Mouse (Mus musculus) CD4-positive, CD25-positive, alpha-beta regulatory T cell, adult 9 weeks (primary cell): ENCODE results near the gene Tbx18. TPM values are rescaled to one million over a fixed set of nuclear protein-coding genes. Genes with fewer than 3 reads are reported as not detected.

Source experiments
- polyA plus RNA-seq: library from polyadenylated mRNA; unstranded; fragments of 100-300 nt; shearing (Covaris generic); gene quantifications from one replicate; pipeline ENCODE4 v1.2.1, GENCODE M21; 2017

The Tbx18 gene
- polyA plus RNA-seq, result not detected

DNA sequence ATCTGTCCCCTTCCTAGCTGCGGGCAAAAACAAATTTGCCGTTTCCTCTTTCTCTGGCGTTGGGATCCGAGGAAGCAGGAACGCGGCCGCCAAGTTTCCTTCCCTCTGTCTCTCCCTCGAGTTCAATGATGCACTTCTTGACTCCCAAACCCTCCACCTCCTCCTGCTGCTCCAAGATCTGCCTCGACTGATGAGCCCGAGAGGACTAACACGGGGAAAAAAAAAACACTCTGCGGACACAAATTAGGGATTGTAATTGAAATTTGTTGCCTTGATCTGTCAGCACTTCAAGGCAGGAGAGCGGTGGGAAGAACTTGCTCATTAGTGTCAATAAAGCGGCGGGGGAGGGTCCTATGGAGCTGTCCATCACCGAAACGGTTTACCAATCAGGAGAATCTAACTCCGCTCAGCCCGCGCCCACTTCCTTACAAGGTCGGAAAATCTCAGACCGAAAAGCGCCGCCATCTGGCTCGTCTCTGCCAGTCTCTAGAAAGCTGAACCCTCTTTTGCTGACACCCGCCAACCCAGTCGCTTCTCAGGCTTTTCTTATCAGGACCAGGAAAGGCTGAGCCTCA lies at the start of gene Tbx18:
Tbx18 (minus strand) TSS at position 300 of the 575 bp plus-strand sequence.

